Mouse (Mus musculus) lung, adult 2 months (tissue): ENCODE results near the gene Zfp334.

Source experiments
- CTCF ChIP-seq: fragments of 200-500 bp; IDR thresholded peaks from 2 replicates; pipeline ENCODE4 v1.5.1; 2011; ENCODE audit warnings: mild to moderate bottlenecking, low read length, control low read depth; ENCODE audit not compliant: insufficient read depth
- POLR2A ChIP-seq: fragments of 200-500 bp; IDR thresholded peaks from 2 replicates; pipeline ENCODE4 v1.6.1; 2011; ENCODE audit warnings: low read depth, mild to moderate bottlenecking, control low read depth, low read length, borderline replicate concordance; ENCODE audit errors: extremely low read depth

- TF ChIP-seq POLR2A (no peak), CTCF (no peak)
These were observed 20.1 kb downstream of the Zfp334 start for GRCm38 (mm10) chr2:165367868-165368439.
